Mouse (Mus musculus) bone marrow, adult 2 months (tissue): ENCODE measurements around the gene Olfr432. TPM values are rescaled to one million over a fixed set of nuclear protein-coding genes. Genes with fewer than 3 reads are reported as not detected.

Experiments used
- H3K27ac ChIP-seq: fragments of 200-500 bp; 2 replicates; pipeline ENCODE4 v1.5.1; 2012; ENCODE audit warnings: low read depth, mild to moderate bottlenecking, control low read depth, inconsistent platforms, low read length; ENCODE audit not compliant: control insufficient read depth, poor library complexity, insufficient read depth
- H3K4me1 ChIP-seq: fragments of 200-500 bp; 2 replicates; pipeline ENCODE4 v1.6.1; 2011; ENCODE audit warnings: low read length; ENCODE audit not compliant: control insufficient read depth, insufficient read depth
- H3K4me3 ChIP-seq: fragments of 200-500 bp; replicated peaks from 2 replicates; pipeline ENCODE3; 2011; ENCODE audit warnings: mild to moderate bottlenecking, low read depth, low read length, control low read depth; ENCODE audit not compliant: control insufficient read depth
- CTCF ChIP-seq: fragments of 200-500 bp; IDR thresholded peaks from 2 replicates; pipeline ENCODE4 v1.5.1; 2011; ENCODE audit warnings: low read length, control low read depth; ENCODE audit not compliant: control insufficient read depth, insufficient read depth
- POLR2A ChIP-seq: fragments of 200-500 bp; IDR thresholded peaks from 2 replicates; pipeline ENCODE4 v1.6.1; 2011; ENCODE audit warnings: low read depth, mild to moderate bottlenecking, control low read depth, low read length, borderline replicate concordance; ENCODE audit not compliant: control insufficient read depth
- WGBS: fragments of 180-500 bp; shearing (Covaris S2); methylation state at CpG from one replicate; pipeline ENCODE4 v1.1.7; 2018; 5-methylcytosine and 5-hydroxymethylcytosine counted together
- polyA plus RNA-seq: library from polyadenylated mRNA; stranded (reverse); fragments of >200 nt; gene quantifications from 2 replicates; pipeline ENCODE4 v1.2.4, GENCODE M21; 2011; ENCODE audit warnings: low replicate concordance; ENCODE audit not compliant: missing spikeins, insufficient read depth, insufficient read length

Gene Olfr432
- polyA plus RNA-seq, 1 experiment: not detected

DNA sequence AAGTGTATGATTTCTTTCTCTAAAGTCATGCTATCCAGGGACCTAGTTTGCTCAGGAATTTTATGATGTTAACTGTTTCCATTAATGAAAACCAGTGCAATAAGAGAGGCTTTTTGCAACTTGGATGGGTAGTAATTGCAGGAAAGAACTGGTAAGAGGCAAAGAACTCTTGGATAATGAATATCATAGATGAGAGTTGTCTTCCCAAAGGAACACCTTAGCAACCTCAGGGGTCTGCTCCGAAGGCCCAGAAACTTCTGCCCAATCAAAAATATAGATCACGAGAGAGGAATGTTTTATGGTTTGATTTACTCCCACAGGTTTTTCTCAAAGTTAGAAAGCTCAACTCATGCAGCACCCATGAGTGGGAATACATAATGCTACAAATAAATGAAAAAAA, 35.0 kb downstream of the Olfr432 start, which contains the start of gene Olfr429:
Gene Olfr429, plus strand, starts transcription at position 301 of the 400 bp plus-strand sequence.
- no peak within 1 kb of the TSS for H3K4me3 ChIP-seq
- H3K27ac ChIP-seq: no peak within 1 kb of the TSS
- WGBS: 73% methylated on average over 2 of the region's 2 CpGs

DNA sequence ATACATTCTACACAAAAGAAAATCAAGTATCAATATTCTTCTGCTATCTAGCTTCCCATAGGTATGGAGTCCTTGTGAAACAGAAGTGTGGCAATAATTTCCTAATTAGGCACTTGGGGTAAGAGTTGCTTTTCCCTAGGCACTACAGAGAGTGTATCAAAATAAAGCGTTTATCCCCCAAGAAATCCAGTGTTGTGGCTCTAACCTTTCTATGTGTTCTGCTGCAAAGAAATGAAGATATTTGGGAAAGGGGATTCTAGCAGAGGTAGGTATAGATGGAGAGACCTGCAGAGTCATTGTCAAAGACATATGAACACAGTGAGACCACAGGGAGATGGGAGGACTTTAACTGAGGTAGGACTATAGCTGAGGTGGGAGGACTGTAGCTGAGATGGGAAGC, 47.6 kb downstream of the Olfr432 start, which contains the start of gene Olfr427:
Gene Olfr427, plus strand, starts transcription at position 301 of the 400 bp plus-strand sequence.
- Histone ChIP-seq H3K4me3 (no peak within 1 kb of the TSS), H3K4me1 (no peaks in the 10 kb centered on the region), H3K27ac (no peak within 1 kb of the TSS)
- TF ChIP-seq POLR2A (no peak), CTCF (no peak)
- 63% methylated on average over 1 of the region's 1 CpGs for WGBS

More for the DNA sequence above, 35.0 kb downstream of the Olfr432 start, which contains the start of gene Olfr429:
- TF ChIP-seq CTCF (no peak), POLR2A (no peak)
- no peaks in the 10 kb centered on the region for H3K4me1 ChIP-seq

DNA sequence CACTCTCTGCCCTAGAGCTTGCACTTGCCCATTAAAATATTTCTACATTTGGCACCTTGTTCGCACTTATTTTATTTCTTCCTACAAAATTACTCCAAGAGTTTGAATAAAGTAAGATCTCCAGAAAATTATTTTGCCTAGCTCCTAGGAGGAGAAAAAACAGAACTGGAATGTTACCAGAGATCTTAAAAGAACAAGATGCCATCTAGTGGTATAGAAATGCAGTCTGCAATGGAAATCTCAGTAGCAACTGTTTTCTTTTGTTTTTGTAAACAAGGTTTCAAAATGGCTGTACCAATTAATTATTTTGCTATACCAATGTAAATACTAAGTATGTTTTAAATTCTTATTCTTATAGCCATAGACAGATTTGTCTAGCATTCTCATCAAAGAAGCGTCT, 54.7 kb downstream of the Olfr432 start:
- TF ChIP-seq POLR2A: no peak
- TF ChIP-seq CTCF: no peak
- H3K4me1 ChIP-seq: no peaks in the 10 kb centered on the region
- WGBS: 63% methylated on average over 2 of the region's 2 CpGs
- no peak overlapping the region for H3K27ac ChIP-seq
- H3K4me3 ChIP-seq: no peak overlapping the region

Other genes starting within 250 kb of the Olfr432 start
- 5.0 and 20.2 TPM in 2 replicates for gene Ifi211, start 136.2 kb upstream of the Olfr432 start, polyA plus RNA-seq
- 74.7 and 117 TPM in 2 replicates for gene Mndal, start 106.7 kb upstream of the Olfr432 start, polyA plus RNA-seq
- 18.4 and 39.9 TPM in 2 replicates for gene Ifi203, start 106.5 kb upstream of the Olfr432 start, polyA plus RNA-seq
- gene Ifi202b, start 66.5 kb upstream of the Olfr432 start, polyA plus RNA-seq: 1.5 TPM in 1 of 2 replicates, not detected in the other
- 1.1 and 1.4 TPM in 2 replicates for gene Ifi205, start 17.4 kb upstream of the Olfr432 start, polyA plus RNA-seq
- not detected in 2 replicates for gene Olfr433, start 8.5 kb upstream of the Olfr432 start, polyA plus RNA-seq
- not detected in 2 replicates for gene Olfr430, start 17.4 kb downstream of the Olfr432 start, polyA plus RNA-seq
- gene Olfr429, start 35.1 kb downstream of the Olfr432 start, polyA plus RNA-seq: not detected in 2 replicates
- not detected in 2 replicates for gene Olfr427, start 47.7 kb downstream of the Olfr432 start, polyA plus RNA-seq
- not detected in 2 replicates for gene Olfr231, start 72.0 kb downstream of the Olfr432 start, polyA plus RNA-seq
- gene Olfr424, start 82.3 kb downstream of the Olfr432 start, polyA plus RNA-seq: not detected in 2 replicates
- not detected in 2 replicates for gene Olfr420, start 106.4 kb downstream of the Olfr432 start, polyA plus RNA-seq
- 47.1 and 68.7 TPM in 2 replicates for gene Spta1, start 123.6 kb downstream of the Olfr432 start, polyA plus RNA-seq
- not detected in 2 replicates for gene Olfr419, start 202.9 kb downstream of the Olfr432 start, polyA plus RNA-seq